Mouse (Mus musculus) erythroid progenitor cell, adult 5-6 weeks (primary cell): ENCODE data around the gene Adamts16. TPM values are rescaled to one million over a fixed set of nuclear protein-coding genes. Genes with fewer than 3 reads are reported as not detected.

Source experiments
- ATAC-seq: replicated peaks from 2 replicates; pipeline ENCODE4 v1.8.0; 2016; ENCODE audit warnings: moderate number of reproducible peaks, mild to moderate bottlenecking, moderate TSS enrichment, inconsistent platforms; ENCODE audit not compliant: poor library complexity, low FRiP score, severe bottlenecking
- total RNA-seq, 2 experiments: library from RNA; stranded (forward) in 1 of 2; stranded (reverse) in 1 of 2; fragments of 150-400 nt in 1 of 2; fragments of 186-747, 209-891 nt in 1 of 2; gene quantifications; 2 replicates each; pipeline versions ENCODE4 v1.2.3 to v1.2.4; 2015 to 2017; ENCODE audit warnings: low replicate concordance in 2 of 2

Adamts16 gene
- total RNA-seq, 2 experiments from 2014 or later: not detected

DNA sequence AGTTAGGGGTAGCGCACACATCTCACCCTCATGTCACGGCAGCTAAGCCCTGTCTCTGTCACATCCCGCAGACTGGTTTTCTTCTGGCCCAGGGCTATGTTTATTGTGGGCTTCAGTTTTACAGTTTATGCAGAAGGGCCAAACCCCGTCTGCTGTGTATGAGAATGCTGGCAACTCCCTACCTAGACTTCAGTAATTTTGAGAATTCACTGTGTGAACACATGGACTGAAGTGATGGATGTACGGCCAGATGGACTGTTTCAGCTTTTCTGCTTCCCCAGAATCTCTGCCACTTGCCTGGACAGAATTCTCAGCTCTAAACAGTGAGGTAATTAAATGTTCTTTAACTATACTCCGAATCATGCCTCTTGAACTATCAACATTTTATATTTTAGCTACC lies 70.5 kb downstream of the Adamts16 start:
- ATAC-seq: no peak

DNA sequence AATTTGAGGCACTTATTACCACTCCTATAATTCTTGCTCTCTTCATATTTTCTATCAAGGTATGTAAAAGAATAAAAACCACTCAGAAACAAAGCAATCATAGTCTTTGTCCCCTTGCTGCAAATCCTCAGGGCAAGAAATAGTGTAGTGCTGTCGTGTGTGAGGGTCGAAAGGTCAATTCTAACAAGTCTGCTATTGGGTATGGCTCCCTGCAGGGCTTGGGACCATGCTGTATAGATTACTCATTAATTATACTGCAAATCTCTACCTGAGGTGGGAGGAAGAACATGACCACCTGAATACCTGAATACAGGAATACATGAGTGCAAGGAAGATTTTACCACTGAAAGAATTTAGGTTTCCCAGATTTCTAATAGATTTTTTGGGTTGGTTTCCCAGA lies 72.5 kb downstream of the Adamts16 start:
- ATAC-seq: no peak

DNA sequence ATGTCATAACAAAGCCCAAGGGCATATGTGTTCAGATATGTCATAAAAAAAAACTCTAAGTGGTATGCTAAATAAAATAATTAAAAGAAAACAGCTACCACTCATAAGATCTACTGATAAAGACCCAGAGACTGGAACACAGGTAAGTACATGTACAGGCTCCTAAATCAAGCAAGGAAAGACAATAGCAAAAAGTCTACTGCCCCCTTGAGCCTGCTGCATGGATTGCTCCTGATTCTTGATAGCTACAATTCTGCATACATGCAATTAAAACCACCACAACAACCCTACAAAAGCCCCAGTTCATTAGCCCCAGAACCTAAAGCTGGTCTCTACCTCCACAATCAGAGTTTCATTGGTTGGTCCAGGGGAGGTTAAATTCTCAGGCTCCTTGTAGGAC lies 74.1 kb downstream of the Adamts16 start:
- no peak for ATAC-seq

DNA sequence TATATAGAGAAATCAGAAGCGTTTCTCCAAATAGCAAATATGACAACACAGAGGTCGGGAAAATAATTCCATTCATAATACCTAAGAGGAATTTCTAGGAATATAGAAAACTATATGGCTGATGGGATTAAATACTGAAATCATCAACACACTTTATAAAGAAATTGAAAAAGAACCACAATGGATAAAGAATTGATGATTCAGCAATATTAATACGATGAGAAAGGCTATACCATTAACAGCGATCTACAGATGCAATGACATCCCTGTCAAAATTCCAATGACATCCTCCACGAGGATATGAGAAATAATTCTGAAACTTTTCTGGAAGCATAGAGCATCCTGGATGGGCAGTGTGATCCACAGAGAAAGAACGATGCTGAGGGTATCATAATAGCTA lies 76.9 kb downstream of the Adamts16 start:
- ATAC-seq: no peak

DNA sequence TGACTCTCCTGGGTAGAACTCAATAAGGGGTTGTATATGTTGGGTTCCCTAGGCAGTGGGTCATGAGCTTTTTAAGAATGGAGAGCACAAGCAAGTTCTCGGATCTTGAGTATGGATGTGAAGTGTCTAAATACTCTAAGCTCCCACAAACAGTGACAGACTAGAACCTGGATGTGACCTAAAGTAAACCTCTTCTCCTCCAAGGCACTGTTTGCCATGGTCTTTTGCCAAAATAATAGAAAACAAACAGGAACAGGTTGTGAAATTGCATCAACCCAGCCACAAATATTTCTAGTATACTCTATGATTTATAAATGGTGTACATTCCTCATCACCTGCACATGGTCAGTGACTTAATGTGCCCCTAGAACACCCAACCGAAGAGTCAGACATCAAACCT lies 79.0 kb downstream of the Adamts16 start:
- no peak for ATAC-seq

DNA sequence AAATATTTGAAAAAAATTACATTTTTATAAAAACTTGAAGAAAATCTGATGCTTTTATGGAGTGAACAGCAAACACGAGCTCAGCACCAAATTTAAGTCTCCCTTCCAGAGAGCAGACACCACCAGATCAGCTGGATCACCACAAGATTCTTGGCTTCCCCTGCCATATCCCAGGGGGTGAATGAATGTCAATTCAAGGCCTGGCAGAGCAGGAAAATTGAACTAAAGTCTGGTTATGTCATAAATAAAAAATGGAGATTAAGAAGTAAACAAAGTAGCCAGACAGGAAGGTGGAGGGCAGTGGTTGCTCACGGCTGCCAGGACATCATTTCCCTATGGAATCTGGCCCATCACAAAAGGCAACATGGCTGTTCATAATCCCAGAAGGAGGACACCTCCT lies 80.3 kb downstream of the Adamts16 start:
- ATAC-seq: no peak

DNA sequence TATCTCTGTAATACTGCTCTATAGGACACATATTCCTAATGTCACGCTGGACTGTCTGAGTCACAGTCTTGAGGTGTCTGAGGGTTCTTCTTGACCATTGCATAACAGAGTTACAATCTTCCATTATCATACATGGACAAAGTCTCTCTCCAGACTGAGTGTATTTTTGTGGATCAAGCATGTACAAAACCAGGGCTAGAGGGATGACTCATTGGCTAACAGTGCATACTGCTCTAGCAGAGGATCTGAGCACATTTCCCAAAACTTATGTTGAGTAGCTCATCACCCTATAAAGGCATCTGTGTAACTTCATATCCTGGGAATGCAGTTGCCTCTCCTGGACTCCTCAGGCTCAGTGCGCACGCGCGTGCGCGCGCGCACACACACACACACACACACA lies 81.4 kb downstream of the Adamts16 start:
- ATAC-seq: no peak

DNA sequence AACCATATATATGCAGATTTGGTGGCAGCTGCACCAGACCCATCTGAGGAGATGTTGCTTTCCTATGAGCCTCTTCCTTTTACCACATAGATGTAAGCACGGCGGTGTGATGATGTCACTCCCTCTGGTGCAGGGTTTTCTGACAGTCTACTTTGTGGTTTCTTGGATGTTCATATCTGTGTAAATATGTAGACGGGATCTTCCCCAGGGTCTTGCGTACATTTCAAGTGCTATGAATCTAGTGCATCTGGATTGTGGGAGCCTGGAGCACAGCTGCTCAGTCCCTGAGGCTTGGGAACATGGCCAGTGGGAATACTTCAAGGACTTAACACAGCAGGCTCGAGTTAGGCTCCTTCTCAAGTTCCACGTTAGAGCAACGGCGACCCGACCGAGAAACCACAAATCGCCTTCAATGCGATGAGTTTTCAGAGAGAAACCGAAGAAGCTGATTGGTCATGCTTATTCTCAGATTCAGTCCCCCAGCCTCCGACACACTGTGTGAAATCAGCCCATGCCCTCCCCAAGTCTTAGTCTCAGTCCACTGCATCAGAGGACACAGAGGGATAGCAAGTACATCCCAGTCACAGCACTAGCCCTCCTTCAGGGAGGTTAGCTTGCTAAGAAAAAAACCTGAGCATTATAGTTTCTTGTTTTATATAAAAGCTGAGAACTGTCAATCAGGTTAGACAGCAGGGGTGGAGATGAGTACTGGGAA lies 95.2 kb downstream of the Adamts16 start:
- no peak for ATAC-seq

DNA sequence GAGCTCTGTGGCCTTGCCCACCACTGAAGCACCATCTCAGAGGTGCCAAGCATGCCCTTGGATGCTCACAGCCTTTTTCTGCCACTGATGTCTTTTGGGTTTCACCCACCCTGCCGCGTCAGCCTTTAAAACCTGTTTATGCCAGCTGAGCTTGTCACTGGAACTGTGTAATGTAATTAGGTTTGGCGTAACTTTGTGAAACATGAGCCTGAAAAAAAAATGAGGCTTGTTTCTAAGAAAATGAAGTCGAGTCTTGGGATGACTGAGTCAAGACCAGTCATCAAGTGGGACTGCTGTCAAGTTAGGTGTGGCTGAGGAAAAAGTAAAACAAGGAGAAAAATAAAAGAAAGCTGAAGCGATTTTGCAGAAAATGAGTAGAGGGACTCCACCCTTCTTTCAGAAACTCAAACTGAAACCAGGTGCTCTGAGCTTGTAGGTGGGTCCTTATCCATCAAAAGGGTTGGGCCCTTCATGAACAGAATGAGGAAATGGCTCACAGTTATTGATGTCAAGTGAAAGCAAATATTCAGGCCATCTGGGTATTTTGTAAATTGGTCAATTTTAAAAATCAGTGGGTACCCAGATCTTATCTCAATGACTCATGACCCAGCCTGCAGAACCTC lies 97.1 kb downstream of the Adamts16 start:
- ATAC-seq: no peak

DNA sequence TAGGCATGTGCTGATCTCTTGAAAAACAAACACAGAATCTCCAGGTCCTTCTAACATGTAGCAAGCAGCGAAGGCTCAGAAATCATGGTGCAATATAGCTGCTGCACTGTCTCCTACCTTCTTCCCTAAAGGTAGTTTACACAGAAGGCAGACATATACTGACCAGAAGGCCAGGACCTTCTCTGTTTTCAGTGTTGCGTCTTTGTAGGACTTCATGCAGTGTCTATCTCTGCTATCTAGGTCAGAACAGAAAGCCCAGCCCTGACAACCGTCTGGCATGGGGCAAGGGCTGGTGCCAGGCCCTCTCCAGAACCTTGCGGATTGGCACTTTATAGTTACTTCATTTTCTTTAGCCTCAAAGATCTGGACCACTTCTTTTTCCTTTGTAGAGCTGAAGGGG lies 98.9 kb downstream of the Adamts16 start:
- ATAC-seq: no peak

DNA sequence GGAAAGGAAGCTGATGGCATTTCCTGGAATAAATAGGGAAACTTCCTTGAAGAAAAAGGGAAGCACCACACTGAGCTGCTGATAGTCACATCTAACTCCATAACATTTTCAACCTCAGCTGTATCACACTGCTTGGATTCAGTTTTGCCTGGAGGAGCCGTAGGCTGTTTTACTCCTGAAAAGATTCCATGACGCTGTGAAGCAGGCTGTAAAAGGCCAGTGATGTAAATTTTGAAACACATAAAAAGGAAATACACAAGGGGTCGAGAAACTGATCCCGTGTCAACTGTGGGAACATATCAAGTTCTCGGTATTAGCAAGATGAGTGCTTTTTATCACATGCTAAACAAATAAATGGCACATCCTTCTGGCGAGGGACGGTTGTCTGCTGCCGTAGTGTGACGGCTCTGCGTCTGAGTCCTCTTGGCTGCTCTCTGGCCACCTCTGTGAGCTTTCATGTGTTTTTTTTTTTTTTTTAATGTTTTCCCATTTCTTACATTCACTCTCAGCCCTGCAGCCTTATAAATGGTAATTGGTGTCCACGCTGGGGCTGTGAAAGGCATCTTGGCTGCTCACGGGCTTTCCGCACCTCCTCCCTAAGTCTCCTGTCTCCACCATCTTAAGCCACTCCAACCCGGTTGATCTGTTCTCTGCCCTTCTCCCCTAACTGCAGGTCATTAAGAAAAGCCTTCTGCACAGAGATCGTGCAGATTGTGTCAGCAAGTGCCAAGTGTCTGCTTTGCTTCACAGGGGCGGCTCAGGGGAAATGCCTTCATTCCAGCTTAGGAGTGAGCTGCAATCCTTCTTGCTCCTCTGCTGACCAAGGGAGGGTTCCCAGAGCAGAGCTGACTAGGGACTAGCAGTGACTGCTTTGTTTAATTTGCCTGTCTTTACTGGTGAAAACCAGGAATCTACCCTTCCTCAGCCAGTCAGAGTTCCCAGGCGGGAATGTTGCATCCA lies 101.0 kb downstream of the Adamts16 start:
- ATAC-seq: no peak

DNA sequence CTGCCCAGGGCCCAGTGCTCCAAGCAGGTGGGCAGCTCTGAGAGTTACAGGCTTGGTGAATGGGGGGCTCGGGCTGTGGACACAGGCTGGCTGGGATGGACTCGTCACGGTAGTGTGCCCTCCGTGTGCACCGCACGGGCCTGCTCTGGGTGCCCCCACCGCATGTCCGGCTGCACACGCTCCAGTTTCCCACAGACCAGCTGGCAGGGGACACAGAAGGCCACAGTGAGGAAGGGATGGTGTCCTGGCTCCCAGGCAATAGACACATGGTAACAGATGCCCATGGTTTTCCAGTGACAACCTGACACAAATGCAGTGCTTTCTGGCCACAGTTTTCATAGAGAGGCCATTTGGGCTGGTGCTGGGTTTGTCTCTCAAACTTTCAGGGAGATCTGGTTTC lies 102.8 kb downstream of the Adamts16 start:
- no peak for ATAC-seq

DNA sequence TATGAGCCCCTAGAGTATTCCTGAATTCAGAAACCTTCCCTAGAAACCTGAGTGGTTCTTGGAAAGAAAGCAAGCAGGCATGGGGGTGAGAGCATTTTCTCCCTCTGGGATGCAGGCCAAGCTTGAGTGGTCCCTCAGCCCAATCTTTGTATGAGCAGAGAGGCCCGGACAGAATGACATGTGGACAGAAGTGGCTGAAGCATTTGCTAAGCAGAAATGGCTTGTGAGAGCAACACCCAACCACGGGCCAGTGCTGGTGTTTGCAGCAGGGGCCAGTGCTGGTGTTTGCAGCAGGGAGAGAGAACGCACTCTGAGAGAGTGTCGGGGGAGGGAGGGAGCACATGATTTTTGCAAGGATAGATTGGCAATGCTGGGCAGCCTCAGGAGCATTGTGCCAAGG lies 105.2 kb downstream of the Adamts16 start:
- no peak for ATAC-seq

DNA sequence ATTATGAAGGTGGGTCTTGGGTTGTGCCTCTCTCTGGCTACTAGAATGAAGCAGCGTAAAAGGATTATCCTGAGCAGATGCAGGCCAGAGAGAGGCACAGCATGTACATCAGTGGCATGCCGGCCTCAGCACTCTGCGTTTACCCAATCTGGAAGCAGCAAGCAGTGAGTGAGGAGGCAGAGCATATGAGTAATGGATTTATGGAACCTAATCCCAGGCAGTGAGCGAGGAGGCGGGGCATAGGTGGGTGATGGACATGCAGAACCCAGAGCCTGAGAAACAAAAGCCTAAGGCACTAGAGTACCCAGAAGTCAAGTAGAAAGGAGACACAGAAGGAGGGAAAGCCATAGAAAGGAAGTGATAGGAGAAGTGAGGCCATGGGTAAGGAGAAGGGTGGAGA lies 107.0 kb downstream of the Adamts16 start:
- no peak for ATAC-seq

DNA sequence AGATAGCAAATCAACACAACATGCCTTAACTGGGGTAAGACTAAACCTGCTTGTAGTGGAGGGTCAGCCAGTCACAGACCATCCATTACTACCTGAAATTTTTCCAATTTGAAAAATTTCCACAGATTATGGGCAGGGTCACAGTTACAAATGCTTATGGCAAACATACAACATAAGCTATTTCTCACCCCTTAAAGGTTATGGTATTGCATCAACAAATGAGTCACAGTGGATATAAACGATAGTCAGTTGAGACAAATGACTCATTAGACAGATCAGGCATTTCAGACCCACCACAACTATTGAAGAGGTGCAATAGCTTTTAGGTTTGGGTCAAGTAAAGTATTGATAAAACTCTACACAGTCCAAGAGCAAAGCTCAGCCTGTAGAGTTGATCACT lies 107.7 kb downstream of the Adamts16 start:
- ATAC-seq: no peak

DNA sequence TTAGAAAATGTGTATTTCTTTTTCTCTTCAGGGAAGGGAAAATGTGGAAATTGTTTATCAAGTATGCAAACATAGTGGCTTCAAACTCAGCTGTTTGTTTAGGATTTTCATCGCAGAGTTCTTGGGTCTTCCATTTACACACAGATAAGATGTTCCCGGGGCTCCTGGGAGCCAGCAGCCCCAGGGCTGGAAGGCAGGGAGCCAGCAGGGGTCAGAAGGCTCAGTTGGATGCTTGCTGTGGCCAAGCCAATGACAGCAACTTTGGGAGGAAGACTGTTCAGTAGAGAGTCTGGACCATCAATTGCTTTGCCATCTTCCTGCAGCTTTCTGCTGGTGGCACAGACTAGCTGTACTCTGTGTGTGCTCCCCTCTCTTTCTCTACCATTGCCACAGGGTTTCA lies 108.4 kb downstream of the Adamts16 start:
- ATAC-seq: no peak

DNA sequence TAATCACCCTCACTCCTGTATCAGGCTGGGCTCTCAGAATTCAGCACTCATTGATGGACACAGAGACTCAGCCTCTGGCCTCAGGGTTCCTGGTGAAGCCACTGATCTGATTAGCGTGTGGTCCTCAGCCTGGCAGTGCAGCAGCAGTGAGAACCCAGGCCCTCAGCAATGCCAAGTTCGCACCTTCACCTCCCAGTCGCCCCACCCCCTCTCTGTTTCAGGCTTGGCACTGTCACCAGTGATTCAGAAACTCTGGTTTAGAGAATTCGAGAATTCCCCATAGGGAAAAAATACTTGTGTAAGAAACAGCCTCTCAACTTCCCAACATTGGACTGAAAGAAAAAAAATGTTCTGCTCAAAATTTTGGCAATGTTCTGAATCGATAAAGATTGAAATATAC lies 108.8 kb downstream of the Adamts16 start:
- no peak for ATAC-seq

DNA sequence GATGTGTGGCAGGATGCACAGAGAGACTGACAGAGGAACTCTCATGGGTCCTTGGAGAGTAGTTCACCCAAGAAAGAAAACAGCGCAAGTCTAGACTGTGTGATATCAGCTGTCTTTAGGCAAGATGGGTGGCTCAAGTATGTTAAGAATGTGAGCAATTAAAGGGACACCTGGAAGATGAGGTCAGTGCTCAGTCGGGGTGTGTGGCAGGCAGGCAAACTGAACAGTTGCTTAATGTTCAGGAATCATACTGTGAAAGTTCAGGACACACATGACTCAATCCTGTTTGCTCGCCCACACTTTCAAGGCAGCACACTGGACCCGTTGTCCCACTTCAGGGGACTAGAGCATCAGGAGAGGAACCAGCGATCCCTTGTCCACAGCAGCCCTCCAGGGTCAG lies 110.3 kb downstream of the Adamts16 start:
- ATAC-seq: no peak

DNA sequence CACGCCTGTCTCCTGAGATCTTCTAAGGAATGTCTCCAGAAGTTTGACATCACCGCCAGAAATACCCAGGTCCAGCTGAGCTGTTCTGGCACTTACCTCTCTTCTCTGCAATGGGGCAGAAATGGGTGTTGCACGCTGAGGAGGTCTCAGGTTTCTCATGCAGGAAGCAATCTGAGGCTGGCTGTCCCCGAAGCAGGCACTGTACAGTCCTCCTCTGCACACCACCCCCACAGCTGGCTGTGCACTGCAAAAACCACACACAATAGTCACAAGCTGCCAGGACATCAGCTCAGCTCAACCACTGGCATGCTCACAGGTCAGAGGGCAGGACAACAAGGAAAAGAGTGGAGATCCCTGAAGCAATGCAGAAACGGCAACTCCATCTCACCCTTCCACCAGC lies 111.6 kb downstream of the Adamts16 start:
- no peak for ATAC-seq

DNA sequence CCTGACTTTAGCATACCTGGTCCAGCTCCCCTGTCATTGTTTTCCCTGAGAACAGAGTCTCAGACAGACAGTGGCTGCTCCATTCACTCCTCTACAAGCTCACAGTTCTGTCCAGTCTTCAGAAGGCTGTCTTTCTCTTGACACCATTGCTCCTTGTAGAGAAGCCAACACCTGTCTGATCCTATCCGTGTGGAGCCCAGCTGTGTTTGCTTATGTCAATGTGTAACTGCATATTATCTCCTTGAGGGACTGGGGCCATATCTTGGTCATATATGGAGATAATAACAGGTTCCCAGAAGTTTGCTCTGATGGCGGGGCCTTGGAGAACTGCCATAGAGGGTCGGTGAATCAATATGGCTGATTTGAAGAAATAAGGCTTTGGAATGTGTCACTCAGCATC lies 115.4 kb downstream of the Adamts16 start:
- no peak for ATAC-seq

DNA sequence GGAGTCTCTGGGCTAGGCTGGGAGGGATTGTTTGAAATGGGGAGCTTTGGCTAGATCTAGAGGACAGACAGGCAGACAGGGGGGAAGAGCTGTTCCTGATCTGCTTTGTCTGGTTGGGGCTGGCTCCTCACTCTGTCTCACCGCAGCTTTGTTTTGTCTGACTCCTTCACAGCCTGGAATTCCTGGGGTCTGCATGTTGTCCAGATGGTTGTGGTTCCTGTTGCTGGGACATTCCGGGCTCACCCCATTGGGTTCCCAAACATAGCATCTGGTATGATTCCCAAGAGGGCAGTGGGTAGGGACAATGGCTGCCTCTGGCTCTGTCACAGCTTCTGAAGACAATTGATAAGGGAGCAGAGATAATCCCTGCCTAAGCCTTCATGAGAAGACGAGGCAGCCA lies 117.0 kb downstream of the Adamts16 start:
- no peak for ATAC-seq
